Mouse (Mus musculus) adrenal gland, adult 18-20 months (tissue): ENCODE results near the gene Syngr2. TPM values are rescaled to one million over a fixed set of nuclear protein-coding genes. Genes with fewer than 3 reads are reported as not detected.
"Not testable (repeated sequence)": the region's sequence is repeated elsewhere in the genome, so short reads cannot be mapped to it uniquely, and the experiment has no call there.

Experiments
- DNase-seq, 2 experiments: peaks; one replicate each; pipeline ENCODE4 v3.0.0; 2021 to 2022; ENCODE audit warnings: low spot score in 2 of 2
- total RNA-seq, 2 experiments: library from RNA; stranded (reverse); gene quantifications; 1 replicate in 1 of 2; 2 replicates in 1 of 2; pipeline ENCODE4 v1.2.3; 2021

Syngr2 gene
- total RNA-seq, 2 experiments from 2014 or later: 65.4 to 101 TPM

GRCm38 (mm10) chr11:117830401-117830800, 20.9 kb downstream of the Syngr2 start:
- no peak for DNase-seq

DNA sequence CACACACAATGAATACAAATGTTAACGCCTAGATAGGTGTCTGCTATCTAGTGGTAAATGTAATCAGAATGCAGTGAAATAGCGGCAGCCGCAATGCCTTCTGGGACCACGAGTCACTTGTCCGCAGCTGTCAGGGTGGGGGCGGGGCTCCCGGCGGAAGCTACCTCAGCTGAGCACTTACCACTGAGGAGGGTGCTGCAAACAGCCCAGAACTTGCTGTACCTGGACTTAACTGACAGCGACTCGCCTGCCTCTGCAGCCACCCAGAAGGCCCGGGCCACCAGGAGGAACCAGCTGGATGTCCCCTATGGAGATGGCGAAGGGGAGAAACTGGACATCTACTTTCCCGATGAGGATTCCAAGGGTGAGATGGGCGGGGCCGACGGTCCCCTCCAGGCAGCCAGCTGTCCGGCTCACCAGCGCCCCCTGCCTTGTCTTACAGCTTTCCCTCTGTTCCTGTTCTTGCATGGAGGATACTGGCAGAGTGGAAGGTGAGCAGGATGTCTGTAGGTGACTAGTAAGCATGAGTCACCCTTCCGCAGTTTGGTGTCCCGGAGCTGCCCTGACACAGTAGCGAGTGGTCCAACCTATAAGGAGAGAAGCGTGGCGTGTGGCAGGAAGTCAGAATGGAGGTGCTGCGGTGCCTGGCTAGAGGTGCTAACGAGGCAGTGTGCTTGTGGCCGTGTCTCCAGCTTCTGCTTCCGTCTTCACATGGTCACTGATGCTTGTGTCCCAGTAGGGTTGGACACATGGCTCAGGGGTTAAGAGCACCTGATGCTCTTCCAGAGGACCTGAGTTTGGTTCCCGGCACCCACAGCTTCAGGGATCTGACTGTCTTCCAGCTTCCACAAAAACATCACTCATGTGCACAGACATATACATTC, 22.9 kb downstream of the Syngr2 start:
- DNase-seq: peak; percentile 52 to 76

DNA sequence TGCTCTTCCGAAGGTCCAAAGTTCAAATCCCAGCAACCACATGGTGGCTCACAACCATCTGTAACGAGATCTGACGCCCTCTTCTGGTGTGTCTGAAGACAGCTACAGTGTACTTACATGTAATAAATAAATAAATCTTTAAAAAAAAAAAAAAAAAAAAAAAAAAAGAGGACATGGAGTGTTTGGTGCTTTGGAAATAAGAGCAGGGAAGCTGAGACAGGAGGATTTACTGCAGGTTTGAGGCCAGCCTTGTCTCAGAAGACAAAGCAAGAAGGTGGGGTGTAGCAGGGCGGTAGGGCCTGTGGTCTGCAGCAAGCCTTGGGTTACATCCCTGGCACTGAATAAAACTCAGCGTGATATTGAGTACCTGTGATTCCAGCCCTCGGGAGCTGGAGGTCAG, 24.0 kb downstream of the Syngr2 start:
- not testable (repeated sequence) for DNase-seq

DNA sequence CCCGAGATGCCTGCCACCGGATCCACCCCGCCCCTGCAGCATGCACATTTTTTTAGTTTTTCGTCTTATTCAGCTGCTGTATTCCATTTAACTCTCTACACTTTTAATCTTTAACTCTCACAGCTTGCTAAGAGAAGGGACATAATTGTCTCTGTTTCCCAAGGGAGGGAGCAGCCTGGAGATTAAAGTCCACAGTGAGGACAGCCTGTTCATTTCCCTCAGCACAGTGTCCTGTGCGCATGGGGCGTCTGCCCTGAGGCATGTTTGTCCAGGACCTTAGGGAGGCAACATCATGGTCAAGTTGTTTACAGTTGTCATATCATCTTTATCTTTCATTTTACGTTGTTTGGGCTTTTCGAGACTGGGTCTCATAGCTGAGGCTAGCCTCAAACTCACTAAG, 24.6 kb downstream of the Syngr2 start:
- no peak for DNase-seq

DNA sequence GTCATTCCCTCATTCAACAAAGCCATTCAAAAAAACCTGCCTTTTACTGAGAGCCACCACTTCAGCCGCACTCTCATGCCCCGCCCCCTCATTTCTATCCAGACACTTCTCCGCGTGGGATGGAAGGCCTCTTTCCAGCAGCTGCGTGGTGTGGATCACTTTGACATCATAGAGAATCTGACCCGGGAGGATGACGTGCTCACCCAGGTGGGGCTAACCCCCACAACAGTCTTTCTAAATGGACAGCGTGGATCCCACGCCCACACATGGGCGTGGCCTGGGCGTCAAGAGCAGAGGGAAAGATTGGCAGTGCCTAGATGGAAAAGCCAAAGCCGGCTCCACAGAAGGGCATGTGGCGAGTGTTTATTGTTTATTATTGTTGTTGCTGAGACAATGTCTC, 26.8 kb downstream of the Syngr2 start:
- no peak for DNase-seq

DNA sequence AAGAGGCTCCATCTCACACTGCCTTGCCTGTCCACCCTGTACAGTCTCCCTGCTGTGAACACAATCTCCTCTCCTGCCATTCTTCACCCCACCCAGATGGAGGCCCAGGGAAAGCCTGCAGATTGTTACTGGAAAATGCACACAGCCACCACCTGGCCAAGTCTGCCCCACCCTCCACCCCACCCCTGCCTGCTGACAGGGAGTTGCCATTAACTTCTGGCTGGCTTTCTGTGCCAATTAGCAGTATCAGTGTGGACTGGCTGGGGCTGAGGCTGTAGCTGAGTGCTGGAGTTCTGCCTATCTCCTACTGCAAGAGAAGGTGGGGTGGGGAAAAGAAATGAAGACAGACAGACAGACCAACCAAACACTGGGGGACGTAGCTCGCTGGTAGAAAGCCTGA, 29.1 kb downstream of the Syngr2 start:
- no peak for DNase-seq

DNA sequence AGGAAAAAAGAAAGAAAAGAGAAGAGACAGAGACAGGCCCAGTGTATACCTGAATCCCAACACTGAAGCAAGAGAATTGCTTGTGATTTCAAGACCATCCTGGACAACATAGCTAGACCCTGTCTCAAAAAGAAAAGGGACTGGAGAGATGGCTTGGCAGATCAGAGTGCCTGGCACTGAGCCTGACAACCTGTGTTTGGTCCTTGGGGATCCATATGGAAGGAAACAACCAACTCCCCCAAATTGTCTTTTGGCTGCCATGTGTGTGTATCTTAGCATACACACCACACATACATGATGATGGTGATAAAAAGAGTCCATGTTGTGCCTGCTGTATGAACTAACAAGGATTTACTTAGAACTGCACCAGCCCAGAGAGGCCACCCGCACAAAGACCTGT, 29.6 kb downstream of the Syngr2 start:
- DNase-seq: no peak

DNA sequence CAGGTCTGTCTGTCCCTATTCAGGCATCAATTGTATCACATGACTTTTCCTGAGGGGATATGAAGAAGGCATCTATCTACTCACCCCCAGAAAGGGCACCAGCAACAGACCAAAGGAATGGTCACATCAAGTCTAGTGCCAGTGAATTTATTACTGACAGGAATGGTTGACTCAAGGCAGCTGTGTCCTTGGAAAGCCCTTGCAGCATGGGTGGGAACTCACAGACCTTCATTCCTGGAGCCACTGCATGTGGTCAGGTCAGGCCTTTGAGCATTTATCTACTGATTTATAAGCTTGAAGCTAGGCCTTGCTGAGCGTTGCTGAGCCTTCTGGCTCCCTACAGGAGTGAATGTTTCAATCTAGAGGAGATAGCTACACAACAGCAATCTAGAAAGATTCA, 31.4 kb downstream of the Syngr2 start:
- DNase-seq: no peak

DNA sequence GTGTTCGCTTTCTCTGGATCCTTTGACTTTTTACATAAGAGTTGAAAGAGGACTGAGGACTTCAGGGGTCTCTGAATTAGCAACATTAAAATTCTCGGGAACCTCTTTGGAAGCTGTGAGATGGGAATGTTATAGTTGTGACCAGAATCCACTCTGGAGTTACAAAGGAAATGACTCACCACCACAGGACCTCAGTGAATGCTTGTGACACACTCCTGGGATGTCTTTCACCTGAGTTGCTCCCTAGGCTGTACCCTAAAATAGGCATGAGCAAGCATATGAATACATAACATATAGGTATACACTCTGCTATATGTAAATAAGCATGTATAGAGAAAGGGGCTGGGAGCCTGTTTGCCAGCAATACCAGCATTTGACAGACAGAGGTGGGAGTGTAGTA, 34.0 kb downstream of the Syngr2 start:
- DNase-seq: no peak

DNA sequence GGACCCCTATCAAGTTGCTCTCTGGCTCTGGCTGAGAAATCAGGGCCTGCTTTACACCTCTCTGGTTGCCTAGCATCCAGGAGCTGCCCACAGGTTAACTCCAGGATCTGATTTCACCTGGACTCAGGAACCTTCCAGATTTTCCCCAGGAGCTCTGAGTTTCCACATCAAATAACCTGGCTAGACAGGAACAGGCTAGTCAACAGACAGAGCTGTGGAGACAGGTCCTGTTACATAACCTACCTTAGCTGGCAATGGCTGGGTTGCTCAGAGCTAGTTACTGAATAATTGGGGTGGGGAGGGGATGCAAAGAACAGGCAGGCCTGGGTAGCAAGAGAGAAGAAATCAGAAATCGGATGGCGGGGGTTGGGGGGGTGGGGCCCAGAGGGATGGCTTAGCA, 35.5 kb downstream of the Syngr2 start:
- DNase-seq: no peak

DNA sequence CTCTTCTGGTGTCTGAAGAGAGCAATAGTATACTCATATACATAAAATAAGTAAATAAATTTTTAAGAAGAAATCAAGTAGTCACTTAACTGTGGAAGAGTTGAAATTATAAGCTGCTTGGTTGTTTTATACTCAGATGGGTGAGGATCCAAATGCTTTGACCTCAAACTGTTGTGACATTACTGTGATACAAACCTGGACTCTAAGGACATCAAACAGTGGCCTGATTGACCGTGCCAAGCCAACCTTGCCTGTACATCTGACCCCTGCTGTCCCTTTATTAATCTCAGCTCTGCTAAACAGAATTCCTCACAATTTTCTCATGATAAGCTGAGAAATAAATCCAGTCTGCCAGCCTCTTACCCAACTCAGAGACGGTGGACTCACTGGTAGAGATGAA, 36.2 kb downstream of the Syngr2 start:
- DNase-seq: no peak

DNA sequence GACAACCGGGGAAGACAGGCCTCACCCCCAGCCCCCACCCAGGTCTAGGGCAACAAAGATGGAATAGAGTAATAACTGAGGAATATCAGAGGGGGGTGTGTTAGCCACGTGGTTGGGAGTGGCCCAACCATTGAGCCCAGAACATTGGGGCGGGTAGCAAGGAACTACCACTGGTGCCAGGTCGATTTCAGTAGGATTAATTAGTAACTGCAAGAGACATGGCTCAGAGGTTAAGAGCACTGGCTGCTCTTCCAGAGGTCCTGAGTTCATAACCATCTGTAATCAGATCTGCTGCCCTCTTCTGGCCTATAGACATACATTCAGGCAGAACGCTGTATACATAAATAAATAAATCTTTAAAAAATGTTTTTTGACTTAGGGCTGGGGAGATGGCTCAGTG, 37.2 kb downstream of the Syngr2 start:
- no peak for DNase-seq

DNA sequence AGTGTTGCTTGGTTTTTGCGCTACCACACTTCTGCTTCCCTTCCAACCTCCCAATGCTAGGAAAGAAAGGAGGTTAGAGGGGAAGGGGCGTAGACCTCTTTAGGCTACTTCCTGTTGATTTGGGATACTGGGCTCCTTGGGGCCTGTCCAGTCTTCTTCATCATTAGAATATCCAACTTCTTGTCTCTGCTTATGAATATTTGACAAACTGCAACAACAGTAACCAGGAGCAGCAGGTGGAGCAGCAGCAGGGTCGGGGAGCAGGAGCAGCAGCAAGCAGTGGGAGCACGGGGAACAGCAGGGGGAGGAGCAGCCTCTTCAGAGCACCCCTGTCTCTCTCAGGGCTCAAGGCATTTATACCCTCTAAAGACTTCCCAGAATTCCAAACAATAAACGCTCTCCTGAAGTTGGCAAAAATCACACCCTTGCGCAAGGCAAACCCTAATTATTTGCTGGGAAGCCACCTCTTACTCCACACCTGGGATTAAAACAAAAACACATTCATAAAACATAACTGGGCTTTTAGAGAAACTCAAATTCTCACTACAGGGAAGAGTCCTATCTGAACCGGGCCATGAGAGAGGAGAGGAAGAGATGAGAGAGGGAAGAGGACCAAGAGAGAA, 38.2 kb downstream of the Syngr2 start:
- DNase-seq: no peak

DNA sequence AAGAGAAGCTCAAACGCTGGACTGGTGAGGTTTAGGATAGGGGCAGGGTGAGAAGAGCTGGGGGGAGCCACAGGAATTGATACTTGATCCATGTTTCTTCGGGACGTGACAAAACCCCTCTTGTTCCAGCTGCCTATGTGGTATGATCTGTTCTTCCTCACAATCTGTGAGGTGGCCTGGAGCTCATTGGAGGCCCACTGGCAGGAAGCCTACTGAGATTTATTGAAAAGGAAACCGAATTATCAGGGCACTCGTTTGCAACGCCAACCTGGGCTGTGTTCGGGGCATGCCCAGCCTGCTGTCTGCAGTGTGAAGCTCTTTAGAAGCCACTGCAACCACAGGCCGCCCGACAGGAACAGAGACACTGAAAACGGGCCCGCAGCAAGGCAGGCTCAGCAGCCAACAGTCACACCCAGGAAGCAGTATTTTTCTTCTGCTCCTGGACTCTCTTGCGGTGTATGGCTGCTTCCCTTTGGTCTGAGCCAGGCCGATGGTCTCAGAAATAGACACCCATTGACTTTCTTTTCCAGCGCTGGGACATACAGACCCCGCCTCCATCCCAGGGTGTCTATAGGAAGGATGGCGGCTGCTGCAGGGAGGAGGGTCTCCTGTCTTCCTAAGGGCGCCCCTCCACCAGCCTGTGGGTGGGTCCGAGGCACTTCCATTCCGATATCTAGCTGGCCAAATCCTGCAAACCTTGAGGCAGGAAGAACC, 39.0 kb downstream of the Syngr2 start:
- peak in 1 of 2 experiments; percentile 39 for DNase-seq

- DNase-seq: peak; percentile 96 to 98
Measured at GRCm38 (mm10) chr11:117848985-117849671, 39.7 kb downstream of the Syngr2 start, which contains the start of gene Birc5. Gene Birc5 (plus strand): TSS chr11:117849251.

DNA sequence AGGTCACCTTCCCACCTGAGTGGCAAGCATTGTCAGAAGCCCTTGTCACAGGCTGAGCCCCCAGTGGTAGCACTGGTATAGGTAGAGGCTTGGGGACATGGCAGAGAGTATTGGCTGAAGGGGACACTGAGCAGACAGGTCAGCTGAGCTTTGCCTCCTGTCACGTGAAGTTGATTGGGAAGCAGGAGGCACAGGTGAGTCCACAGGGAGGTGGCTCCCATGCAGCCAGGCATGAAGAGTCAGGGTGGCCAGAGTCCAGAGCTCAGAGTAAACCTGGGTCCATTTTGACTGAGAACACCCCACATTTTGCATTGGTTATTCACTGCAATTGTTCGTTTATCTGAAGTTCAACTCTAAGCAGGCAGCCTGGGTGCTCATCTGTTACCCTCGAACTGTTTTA, 43.4 kb downstream of the Syngr2 start:
- DNase-seq: no peak

DNA sequence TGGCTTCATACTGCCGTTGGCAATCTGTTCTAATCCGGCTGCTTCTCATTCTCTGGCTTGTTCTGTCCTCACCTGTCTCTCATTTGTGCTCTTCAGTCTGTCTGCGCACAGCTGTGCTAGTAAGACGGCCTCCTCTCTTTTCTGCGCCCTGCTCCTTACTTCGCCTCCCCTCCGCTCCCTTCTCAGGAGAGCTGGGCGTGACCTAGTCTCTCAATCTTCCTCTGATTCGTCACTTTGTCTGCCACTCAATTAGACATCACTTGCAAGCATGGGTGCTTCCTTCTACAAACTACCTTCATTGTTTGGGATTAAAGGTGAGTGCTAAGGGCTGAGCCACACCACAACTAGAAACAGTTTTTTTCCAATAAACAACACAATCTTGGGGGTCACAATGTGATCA, 44.8 kb downstream of the Syngr2 start:
- DNase-seq: no peak

DNA sequence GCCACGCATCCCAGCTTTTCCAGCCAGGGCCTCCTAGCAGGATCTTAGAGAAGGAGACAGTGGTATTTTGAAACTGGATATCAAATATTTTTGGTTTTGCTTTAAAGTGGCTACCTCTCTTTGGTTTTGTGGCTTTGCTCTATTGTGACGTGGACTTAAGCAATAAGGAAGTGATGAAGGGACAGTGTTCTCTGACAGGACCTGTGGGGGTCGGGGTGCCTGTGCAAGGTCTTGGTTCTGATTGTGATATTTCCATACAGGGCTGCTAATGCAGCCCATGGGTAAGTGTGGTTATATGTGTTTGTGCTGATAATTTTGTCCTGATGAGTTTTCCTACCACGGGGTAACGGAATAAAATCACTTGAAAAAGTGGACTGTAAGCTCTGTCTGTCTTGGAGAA, 45.9 kb downstream of the Syngr2 start:
- DNase-seq: no peak

GRCm38 (mm10) chr11:117855975-117856374, 46.5 kb downstream of the Syngr2 start:
- no peak for DNase-seq

DNA sequence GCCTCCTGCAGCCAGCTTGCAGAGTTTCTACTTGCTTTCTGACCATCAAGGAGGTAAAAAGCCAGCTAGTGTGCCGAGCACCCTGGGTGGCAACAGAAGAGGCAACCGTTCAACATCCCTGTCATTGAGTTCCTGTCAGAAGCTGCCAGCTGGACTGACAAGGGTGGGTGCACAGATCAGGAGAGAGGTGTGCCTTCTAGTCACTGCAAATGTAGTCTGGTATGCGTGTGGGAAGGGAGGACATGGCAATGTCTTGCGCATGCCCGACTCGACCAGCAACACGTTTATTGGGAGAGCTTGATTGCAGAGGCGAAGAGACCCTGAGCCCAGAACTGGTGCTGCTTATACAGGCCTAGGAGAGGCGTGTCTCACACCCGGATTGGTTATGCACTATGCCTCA, 48.0 kb downstream of the Syngr2 start:
- no peak for DNase-seq

GRCm38 (mm10) chr11:117858392-117858791, 48.9 kb downstream of the Syngr2 start:
- DNase-seq: no peak
